Mouse (Mus musculus) kidney, adult 2 months (tissue): ENCODE data around the gene Cdh16. TPM values are rescaled to one million over a fixed set of nuclear protein-coding genes. Genes with fewer than 3 reads are reported as not detected.
A peak's percentile ranks its signal among the peaks of the same experiment; 100 is the strongest.

Source experiments
- DNase-seq: peaks from one replicate; pipeline ENCODE4 v3.0.0; 2021
- H3K27ac ChIP-seq: fragments of 200-500 bp; 2 replicates; pipeline ENCODE4 v1.5.1; 2012; ENCODE audit warnings: low read depth, low read length, control low read depth, inconsistent platforms; ENCODE audit not compliant: insufficient read depth
- H3K27me3 ChIP-seq: fragments of 200-500 bp; replicated peaks from 2 replicates; pipeline ENCODE4 v1.6.1; 2012; ENCODE audit warnings: mild to moderate bottlenecking, moderate library complexity, low read length, inconsistent platforms; ENCODE audit not compliant: control insufficient read depth, insufficient read depth
- H3K36me3 ChIP-seq: fragments of 200-500 bp; 2 replicates; pipeline ENCODE4 v1.6.1; 2012; ENCODE audit warnings: mild to moderate bottlenecking, moderate library complexity, low read length, inconsistent platforms; ENCODE audit not compliant: control insufficient read depth, insufficient read depth
- H3K4me1 ChIP-seq: fragments of 200-500 bp; 2 replicates; pipeline ENCODE4 v1.6.1; 2011; ENCODE audit warnings: low read length; ENCODE audit not compliant: control insufficient read depth, insufficient read depth
- H3K4me3 ChIP-seq: fragments of 200-500 bp; 2 replicates; pipeline ENCODE4 v1.5.1; 2011; ENCODE audit warnings: mild to moderate bottlenecking, low read depth, low read length, control low read depth; ENCODE audit not compliant: insufficient read depth
- POLR2A ChIP-seq: fragments of 200-500 bp; IDR thresholded peaks from one replicate; pipeline ENCODE4 v1.6.1; 2011; ENCODE audit warnings: low read depth, low read length, control low read depth
- WGBS: fragments of 180-500 bp; shearing (Covaris S2); methylation state at CpG from one replicate; pipeline ENCODE4 v1.1.7; 2018; 5-methylcytosine and 5-hydroxymethylcytosine counted together
- polyA plus RNA-seq: library from polyadenylated mRNA; depleted of rRNA; stranded (reverse); fragments of >200 nt; gene quantifications from 2 replicates; pipeline ENCODE4 v1.2.3, GENCODE M21; 2012; rRNA removed

The Cdh16 gene
- polyA plus RNA-seq, 1 experiment, result 1,106 TPM

GRCm38 (mm10) chr8:104555191-104555590, 69.0 kb downstream of the Cdh16 start:
- WGBS, result 77% methylated on average over 4 of the region's 4 CpGs
- no peak for TF ChIP-seq POLR2A
- peak; percentile 29 for DNase-seq
- Histone ChIP-seq H3K4me1 (no peaks in the 10 kb centered on the region), H3K27me3 (no peaks in the 10 kb centered on the region), H3K27ac (no peak overlapping the region), H3K36me3 (no peaks in the 10 kb centered on the region), H3K4me3 (no peak overlapping the region)

Other genes starting within 250 kb of the Cdh16 start
- 31.4 and 32.4 TPM in 2 replicates for gene Cmtm4, start 228.6 kb downstream of the Cdh16 start, polyA plus RNA-seq
- gene Dync1li2, start 181.3 kb downstream of the Cdh16 start, polyA plus RNA-seq, result 14.7 and 20.3 TPM in 2 replicates
- 0.05 TPM in 1 of 2 replicates, not detected in the other for gene Terb1, start 114.5 kb downstream of the Cdh16 start, polyA plus RNA-seq
- gene Nae1, start 89.8 kb downstream of the Cdh16 start, polyA plus RNA-seq, result 9.7 and 12.7 TPM in 2 replicates
- 7.5 and 8.0 TPM in 2 replicates for gene Car7, start 89.7 kb downstream of the Cdh16 start, polyA plus RNA-seq
- gene Pdp2, start 32.9 kb downstream of the Cdh16 start, polyA plus RNA-seq, result 25.7 and 29.2 TPM in 2 replicates
- gene Rrad, start 6.9 kb upstream of the Cdh16 start, polyA plus RNA-seq, result 5.0 and 5.8 TPM in 2 replicates
- gene Ciao2b, start 17.6 kb upstream of the Cdh16 start, polyA plus RNA-seq, result 46.5 and 57.7 TPM in 2 replicates
- 0.05 TPM in 1 of 2 replicates, not detected in the other for gene Ces2a, start 109.6 kb upstream of the Cdh16 start, polyA plus RNA-seq
- gene Ces2b, start 207.2 kb upstream of the Cdh16 start, polyA plus RNA-seq, result 5.4 and 7.8 TPM in 2 replicates
- gene Ces2c, start 222.7 kb upstream of the Cdh16 start, polyA plus RNA-seq, result 83.0 and 92.6 TPM in 2 replicates